Mouse (Mus musculus): Measurements from ENCODE around the gene Prkg1. TPM values are rescaled to one million over a fixed set of nuclear protein-coding genes. Genes with fewer than 3 reads are reported as not detected.

Gene Prkg1
- polyA plus RNA-seq, 1 experiment from 2014 or later = 1.1 TPM

DNA sequence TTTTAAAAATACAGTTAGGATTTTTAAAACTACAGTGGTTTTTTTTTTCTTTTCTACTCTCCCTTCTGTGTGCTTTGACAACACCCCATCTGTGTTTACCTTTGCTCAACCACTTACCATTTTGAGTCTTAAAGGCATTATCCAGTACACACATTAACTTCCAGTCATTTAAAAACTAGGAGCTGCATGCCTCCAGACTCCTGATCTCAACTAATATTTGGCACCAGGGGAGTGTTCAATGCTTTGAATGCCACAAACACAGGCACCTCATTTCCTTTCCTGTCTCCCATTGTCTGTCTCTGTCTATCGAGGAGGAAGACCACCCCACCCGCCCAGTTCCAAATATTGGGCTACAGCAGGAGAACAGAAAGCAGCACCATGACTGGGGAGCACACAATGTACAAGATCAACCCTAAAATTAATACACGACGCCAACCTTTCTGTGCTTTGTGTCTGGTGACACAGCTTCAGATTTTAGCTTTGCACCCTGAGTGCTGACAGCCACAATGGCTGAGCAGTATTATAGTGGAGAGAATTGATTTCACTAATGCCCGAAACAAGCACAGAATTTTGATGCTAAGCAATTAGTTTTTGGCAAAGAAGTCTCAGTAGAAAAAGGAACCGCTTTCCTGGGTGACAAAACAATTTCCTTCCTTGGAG lies 576.1 kb downstream of the Prkg1 start:
- Histone ChIP-seq H3K36me3 (ENCODE audit: control insufficient read depth, insufficient read depth, low read length) (no peaks in the 10 kb centered on the region), H3K27me3 (replicated peaks; ENCODE audit: control insufficient read depth, insufficient read depth, low read length) (no peaks in the 10 kb centered on the region), H3K4me3 (ENCODE audit: low read depth, low read length) (no peak overlapping the region), H3K9me3 (replicated peaks; ENCODE audit: control insufficient read depth, low read length) (no peaks in the 10 kb centered on the region), H3K9ac (ENCODE audit: low read length) (no peak overlapping the region), H3K4me2 (ENCODE audit: low read length) (no peak overlapping the region), H3K4me1 (ENCODE audit: control insufficient read depth, insufficient read depth, low read length) (no peaks in the 10 kb centered on the region), H3K27ac (ENCODE audit: low read depth, low read length) (no peak overlapping the region)
- DNase-seq (ENCODE audit: low spot score) (peak; percentile 19), ATAC-seq (peak; percentile 18; the same call in 1 of the 2 replicates)
- 63% methylated on average over 6 of the region's 6 CpGs for WGBS

DNA sequence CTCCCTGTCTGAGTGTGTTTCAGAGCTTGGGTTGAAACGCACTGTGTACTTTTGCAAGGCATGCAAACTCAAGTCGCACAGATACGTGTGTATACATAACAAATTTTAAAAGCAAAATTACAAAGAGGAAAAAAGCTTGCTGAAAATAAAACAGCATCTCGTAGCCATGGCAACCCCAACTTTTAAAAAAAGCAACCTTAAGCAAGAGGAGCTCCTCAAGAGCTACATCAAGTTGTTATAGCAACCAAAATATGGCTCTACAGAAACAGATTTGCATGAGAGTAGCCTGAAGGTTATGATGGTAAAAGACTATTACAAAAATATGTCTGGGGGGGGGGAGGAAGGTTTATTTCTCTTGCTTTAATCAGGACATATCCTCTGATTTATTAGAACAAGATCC lies 584.1 kb downstream of the Prkg1 start:
- Histone ChIP-seq H3K27ac (ENCODE audit: low read depth, low read length) (no peak overlapping the region), H3K9ac (ENCODE audit: low read length) (no peak overlapping the region), H3K4me3 (ENCODE audit: low read depth, low read length) (no peak overlapping the region), H3K27me3 (replicated peaks; ENCODE audit: control insufficient read depth, insufficient read depth, low read length) (no peaks in the 10 kb centered on the region), H3K9me3 (replicated peaks; ENCODE audit: control insufficient read depth, low read length) (no peaks in the 10 kb centered on the region), H3K4me2 (ENCODE audit: low read length) (no peak overlapping the region), H3K36me3 (ENCODE audit: control insufficient read depth, insufficient read depth, low read length) (no peaks in the 10 kb centered on the region), H3K4me1 (ENCODE audit: control insufficient read depth, insufficient read depth, low read length) (no peaks in the 10 kb centered on the region)
- WGBS = 83% methylated on average over 4 of the region's 4 CpGs
- ATAC-seq (no peak), DNase-seq (ENCODE audit: low spot score) (peak; percentile 24)

- no peaks in the 10 kb centered on the region for H3K27me3 ChIP-seq (replicated peaks; ENCODE audit: control insufficient read depth, insufficient read depth, low read length)
- WGBS = 87% methylated on average over 8 of the region's 8 CpGs
- H3K27ac ChIP-seq (ENCODE audit: low read depth, low read length) = no peak overlapping the region
- H3K4me2 ChIP-seq (ENCODE audit: low read length) = no peak overlapping the region
- ATAC-seq = no peak
- no peak overlapping the region for H3K9ac ChIP-seq (ENCODE audit: low read length)
- no peak overlapping the region for H3K4me3 ChIP-seq (ENCODE audit: low read depth, low read length)
- DNase-seq (ENCODE audit: low spot score) = no peak
- no peaks in the 10 kb centered on the region for H3K4me1 ChIP-seq (ENCODE audit: control insufficient read depth, insufficient read depth, low read length)
- H3K9me3 ChIP-seq (replicated peaks; ENCODE audit: control insufficient read depth, low read length) = no peaks in the 10 kb centered on the region
- no peaks in the 10 kb centered on the region for H3K36me3 ChIP-seq (ENCODE audit: control insufficient read depth, insufficient read depth, low read length)
Observed at GRCm38 (mm10) chr19:31177279-31177922, 587.4 kb downstream of the Prkg1 start.

GRCm38 (mm10) chr19:31170985-31171384 lies 593.8 kb downstream of the Prkg1 start:
- no peaks in the 10 kb centered on the region for H3K36me3 ChIP-seq (ENCODE audit: control insufficient read depth, insufficient read depth, low read length)
- ATAC-seq (no peak), DNase-seq (ENCODE audit: low spot score) (no peak)
- no peaks in the 10 kb centered on the region for H3K27me3 ChIP-seq (replicated peaks; ENCODE audit: control insufficient read depth, insufficient read depth, low read length)
- no peaks in the 10 kb centered on the region for H3K4me1 ChIP-seq (ENCODE audit: control insufficient read depth, insufficient read depth, low read length)
- H3K4me3 ChIP-seq (ENCODE audit: low read depth, low read length) = no peak overlapping the region
- 48% methylated on average over 1 of the region's 1 CpGs for WGBS
- H3K9me3 ChIP-seq (replicated peaks; ENCODE audit: control insufficient read depth, low read length) = no peaks in the 10 kb centered on the region
- no peak overlapping the region for H3K9ac ChIP-seq (ENCODE audit: low read length)
- H3K27ac ChIP-seq (ENCODE audit: low read depth, low read length) = no peak overlapping the region
- H3K4me2 ChIP-seq (ENCODE audit: low read length) = no peak overlapping the region

- Histone ChIP-seq H3K27ac (ENCODE audit: low read depth, low read length) (no peak overlapping the region), H3K4me1 (ENCODE audit: control insufficient read depth, insufficient read depth, low read length) (peaks cover 2% of the 10 kb centered on the region; the same call in 1 of the 2 replicates)
- 73% methylated on average over 6 of the region's 6 CpGs for WGBS
Observed at GRCm38 (mm10) chr19:31158944-31159460, 605.8 kb downstream of the Prkg1 start.

GRCm38 (mm10) chr19:31153399-31153798 lies 611.4 kb downstream of the Prkg1 start:
- peak; percentile 56 for DNase-seq (ENCODE audit: low spot score)
- no peaks in the 10 kb centered on the region for H3K36me3 ChIP-seq (ENCODE audit: control insufficient read depth, insufficient read depth, low read length)
- peak; percentile 65 for ATAC-seq
- H3K4me1 ChIP-seq (ENCODE audit: control insufficient read depth, insufficient read depth, low read length) = peaks cover 5% of the 10 kb centered on the region; the same call in 1 of the 2 replicates
- H3K9me3 ChIP-seq (replicated peaks; ENCODE audit: control insufficient read depth, low read length) = no peaks in the 10 kb centered on the region
- no peak overlapping the region for H3K9ac ChIP-seq (ENCODE audit: low read length)
- 7% methylated on average over 5 of the region's 5 CpGs for WGBS
- no peak overlapping the region for H3K4me3 ChIP-seq (ENCODE audit: low read depth, low read length)
- H3K4me2 ChIP-seq (ENCODE audit: low read length) = no peak overlapping the region
- H3K27ac ChIP-seq (ENCODE audit: low read depth, low read length) = no peak overlapping the region
- H3K27me3 ChIP-seq (replicated peaks; ENCODE audit: control insufficient read depth, insufficient read depth, low read length) = no peaks in the 10 kb centered on the region

More at GRCm38 (mm10) chr19:31158944-31159460, 605.8 kb downstream of the Prkg1 start:
- H3K4me2 ChIP-seq (ENCODE audit: low read length) = no peak overlapping the region
- ATAC-seq (peak; percentile 34; the same call in 1 of the 2 replicates), DNase-seq (ENCODE audit: low spot score) (peak; percentile 55)
- no peak overlapping the region for H3K9ac ChIP-seq (ENCODE audit: low read length)
- H3K4me3 ChIP-seq (ENCODE audit: low read depth, low read length) = no peak overlapping the region
- H3K36me3 ChIP-seq (ENCODE audit: control insufficient read depth, insufficient read depth, low read length) = no peaks in the 10 kb centered on the region
- no peaks in the 10 kb centered on the region for H3K9me3 ChIP-seq (replicated peaks; ENCODE audit: control insufficient read depth, low read length)
- no peaks in the 10 kb centered on the region for H3K27me3 ChIP-seq (replicated peaks; ENCODE audit: control insufficient read depth, insufficient read depth, low read length)

DNA sequence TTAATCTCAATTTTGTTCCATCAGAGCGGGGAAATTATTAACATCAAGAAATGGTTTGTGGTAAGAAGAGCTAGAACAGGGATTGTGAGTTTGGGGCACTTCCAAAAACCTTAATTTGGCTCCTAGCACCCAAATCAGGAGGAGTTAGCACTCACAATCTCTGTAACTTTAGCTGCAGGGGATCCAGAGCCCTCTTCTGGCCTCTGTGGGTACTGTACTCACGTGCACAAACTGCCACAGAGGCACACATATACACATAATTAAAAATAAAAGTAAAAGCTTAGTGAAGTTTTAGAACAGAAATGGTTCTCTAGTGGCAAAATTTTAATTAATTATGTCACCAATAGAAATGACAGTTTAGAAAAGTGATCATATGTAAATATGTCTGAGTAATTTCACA lies 614.9 kb downstream of the Prkg1 start:
- Histone ChIP-seq H3K4me3 (ENCODE audit: low read depth, low read length) (no peak overlapping the region), H3K4me2 (ENCODE audit: low read length) (no peak overlapping the region), H3K27me3 (replicated peaks; ENCODE audit: control insufficient read depth, insufficient read depth, low read length) (no peaks in the 10 kb centered on the region), H3K9ac (ENCODE audit: low read length) (no peak overlapping the region), H3K36me3 (ENCODE audit: control insufficient read depth, insufficient read depth, low read length) (no peaks in the 10 kb centered on the region), H3K27ac (ENCODE audit: low read depth, low read length) (no peak overlapping the region), H3K4me1 (ENCODE audit: control insufficient read depth, insufficient read depth, low read length) (peaks cover 5% of the 10 kb centered on the region; the same call in 1 of the 2 replicates), H3K9me3 (replicated peaks; ENCODE audit: control insufficient read depth, low read length) (no peaks in the 10 kb centered on the region)
- 89% methylated on average over 2 of the region's 2 CpGs for WGBS
- ATAC-seq = no peak
- no peak for DNase-seq (ENCODE audit: low spot score)

- Histone ChIP-seq H3K4me2 (ENCODE audit: low read length) (no peak overlapping the region), H3K27ac (ENCODE audit: low read depth, low read length) (no peak overlapping the region), H3K36me3 (ENCODE audit: control insufficient read depth, insufficient read depth, low read length) (no peaks in the 10 kb centered on the region), H3K4me3 (ENCODE audit: low read depth, low read length) (no peak overlapping the region), H3K27me3 (replicated peaks; ENCODE audit: control insufficient read depth, insufficient read depth, low read length) (no peaks in the 10 kb centered on the region), H3K9me3 (replicated peaks; ENCODE audit: control insufficient read depth, low read length) (no peaks in the 10 kb centered on the region), H3K4me1 (ENCODE audit: control insufficient read depth, insufficient read depth, low read length) (no peaks in the 10 kb centered on the region), H3K9ac (ENCODE audit: low read length) (no peak overlapping the region)
- WGBS = 91% methylated on average over 2 of the region's 2 CpGs
- ATAC-seq (no peak), DNase-seq (ENCODE audit: low spot score) (no peak)
Observed at GRCm38 (mm10) chr19:31147457-31147856, 617.4 kb downstream of the Prkg1 start.

DNA sequence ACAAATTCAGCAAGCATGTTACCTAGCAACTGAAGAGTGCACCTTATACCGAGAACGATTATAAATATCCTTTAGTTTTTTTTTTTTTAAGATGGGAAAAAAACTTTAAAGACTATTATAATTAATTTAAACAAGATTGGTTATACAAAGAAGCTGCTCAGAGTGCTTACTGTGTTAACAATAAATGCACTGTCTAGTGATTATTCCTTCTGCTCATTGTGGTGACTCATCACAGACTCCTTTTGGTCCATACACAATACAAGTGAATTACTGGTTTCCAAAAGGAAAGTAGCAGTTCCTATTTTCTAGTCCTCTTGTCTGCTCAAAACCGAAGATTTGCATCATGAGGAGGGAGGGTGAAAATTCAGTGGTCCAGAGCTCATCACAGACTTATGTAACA lies 618.7 kb downstream of the Prkg1 start:
- 64% methylated on average over 3 of the region's 3 CpGs for WGBS
- no peak overlapping the region for H3K9ac ChIP-seq (ENCODE audit: low read length)
- H3K4me2 ChIP-seq (ENCODE audit: low read length) = no peak overlapping the region
- H3K4me3 ChIP-seq (ENCODE audit: low read depth, low read length) = no peak overlapping the region
- H3K4me1 ChIP-seq (ENCODE audit: control insufficient read depth, insufficient read depth, low read length) = no peaks in the 10 kb centered on the region
- no peaks in the 10 kb centered on the region for H3K9me3 ChIP-seq (replicated peaks; ENCODE audit: control insufficient read depth, low read length)
- ATAC-seq (no peak), DNase-seq (ENCODE audit: low spot score) (no peak)
- no peak overlapping the region for H3K27ac ChIP-seq (ENCODE audit: low read depth, low read length)
- H3K27me3 ChIP-seq (replicated peaks; ENCODE audit: control insufficient read depth, insufficient read depth, low read length) = no peaks in the 10 kb centered on the region
- no peaks in the 10 kb centered on the region for H3K36me3 ChIP-seq (ENCODE audit: control insufficient read depth, insufficient read depth, low read length)
